Mouse (Mus musculus) stomach, postnatal 0 days (tissue): Measurements from ENCODE around the gene Acox2.

Source experiments
- CTCF ChIP-seq: IDR thresholded peaks from 2 replicates; pipeline ENCODE4 v1.5.1; 2016; ENCODE audit warnings: antibody characterized with exemption, low read depth, mild to moderate bottlenecking, moderate library complexity
- EP300 ChIP-seq: optimal IDR thresholded peaks from 2 replicates; pipeline ENCODE3; 2016; ENCODE audit warnings: antibody characterized with exemption

GRCm38 (mm10) chr14:8209896-8210295 lies 49.3 kb downstream of the Acox2 start:
- TF ChIP-seq CTCF (no peak), EP300 (no peak)
